Mouse (Mus musculus) kidney, postnatal 10 days (tissue): ENCODE data around the gene Hoxb3.

ENCODE experiments used
- DNase-seq: peaks from one replicate; pipeline ENCODE4 v3.0.0; 2021; ENCODE audit warnings: mixed read lengths

The Hoxb3 gene

DNA sequence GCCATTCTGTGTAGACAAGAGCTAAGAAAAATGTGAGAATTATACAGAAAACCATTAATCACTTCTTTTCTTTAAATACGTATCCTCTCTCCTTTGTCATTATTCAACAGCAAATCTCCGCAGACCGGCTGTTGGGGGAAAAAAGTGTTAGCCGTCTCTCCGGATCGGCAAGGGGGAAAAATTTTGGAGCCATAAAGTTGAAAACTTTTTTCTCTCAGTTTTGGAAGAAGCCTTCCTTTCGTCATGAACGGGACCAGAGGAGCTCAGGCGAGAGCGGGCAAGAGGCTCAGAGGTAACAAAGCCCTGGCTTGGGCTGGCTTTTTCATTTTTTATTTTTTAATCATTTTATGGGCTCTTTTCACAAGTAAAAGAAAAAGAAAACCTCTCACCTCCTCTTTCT lies at the start of gene Hoxb3:
Gene Hoxb3 (plus strand): TSS at position 173 of the 400 bp plus-strand sequence.
- no peak for DNase-seq

GRCm38 (mm10) chr11:96274428-96274827 lies 48.7 kb upstream of the Hoxb3 start:
- peak; percentile 31 for DNase-seq

DNA sequence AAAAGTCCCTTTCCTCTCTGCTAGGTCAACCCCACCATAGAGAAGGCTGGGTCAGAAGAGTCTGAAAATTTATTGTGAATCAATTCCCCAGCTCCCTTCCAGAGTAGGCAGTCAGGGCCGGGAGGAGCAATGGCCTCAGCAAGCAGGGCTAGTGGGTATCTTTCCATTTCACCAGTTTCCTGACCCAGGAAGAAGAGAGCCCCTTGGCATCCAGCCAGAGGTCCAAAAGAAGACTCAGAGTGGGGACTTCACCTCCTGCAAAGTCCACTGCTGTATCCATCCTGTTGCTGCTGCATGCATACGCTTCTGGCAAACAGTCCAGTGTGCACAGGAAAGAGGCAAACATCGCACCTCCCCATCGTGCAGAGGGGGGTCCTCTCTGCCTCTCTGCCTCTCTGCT lies 47.2 kb upstream of the Hoxb3 start:
- DNase-seq: peak; percentile 78

GRCm38 (mm10) chr11:96277151-96278044 lies 45.7 kb upstream of the Hoxb3 start:
- DNase-seq: peak; percentile 60

GRCm38 (mm10) chr11:96278324-96278723 lies 44.8 kb upstream of the Hoxb3 start:
- DNase-seq: peak; percentile 38

GRCm38 (mm10) chr11:96278773-96279172 lies 44.4 kb upstream of the Hoxb3 start:
- peak; percentile 94 for DNase-seq

GRCm38 (mm10) chr11:96279421-96280233 lies 43.5 kb upstream of the Hoxb3 start:
- DNase-seq: peak; percentile 67

GRCm38 (mm10) chr11:96280399-96281378 lies 42.4 kb upstream of the Hoxb3 start:
- DNase-seq: peak; percentile 69

- peak; percentile 64 for DNase-seq
Measured at GRCm38 (mm10) chr11:96281396-96281795, 41.7 kb upstream of the Hoxb3 start.

DNA sequence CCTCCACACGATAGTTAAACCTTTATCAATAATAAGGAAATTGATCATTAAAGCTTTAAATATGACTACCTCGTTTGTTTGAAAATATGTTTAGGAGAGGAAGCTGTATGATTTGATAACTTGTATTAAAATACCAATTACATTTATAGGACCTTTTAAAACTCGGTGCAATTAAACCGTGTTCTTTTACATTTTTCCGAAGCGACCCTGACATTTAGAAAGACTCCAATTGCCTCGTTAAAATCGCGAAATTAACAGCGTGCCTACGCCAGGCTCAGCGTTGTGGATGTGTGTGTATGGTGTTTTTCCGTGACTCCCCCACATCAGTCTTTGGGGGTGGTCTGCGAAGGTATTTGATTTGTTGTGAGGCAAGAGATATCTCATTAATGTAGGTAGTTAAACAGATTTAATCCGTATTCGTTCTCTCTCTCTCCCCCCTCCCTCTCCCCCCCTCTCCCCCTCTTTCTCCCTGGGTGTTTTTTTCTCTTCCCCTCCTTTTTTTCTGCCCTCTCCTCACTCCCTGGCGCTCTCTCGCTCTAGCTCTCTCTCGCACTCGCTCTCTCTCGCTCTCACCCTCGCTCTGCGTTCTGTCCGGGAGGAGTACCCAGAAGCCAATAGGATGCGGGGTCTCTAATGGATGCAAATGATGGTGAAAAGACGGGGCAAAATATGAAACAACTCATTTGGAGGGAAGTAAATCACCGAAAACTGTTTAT lies 41.1 kb upstream of the Hoxb3 start, which contains the start of gene Hoxb8:
Gene Hoxb8 (plus strand): TSS at position 51 of the 716 bp plus-strand sequence.
- peak; percentile 68 for DNase-seq

DNA sequence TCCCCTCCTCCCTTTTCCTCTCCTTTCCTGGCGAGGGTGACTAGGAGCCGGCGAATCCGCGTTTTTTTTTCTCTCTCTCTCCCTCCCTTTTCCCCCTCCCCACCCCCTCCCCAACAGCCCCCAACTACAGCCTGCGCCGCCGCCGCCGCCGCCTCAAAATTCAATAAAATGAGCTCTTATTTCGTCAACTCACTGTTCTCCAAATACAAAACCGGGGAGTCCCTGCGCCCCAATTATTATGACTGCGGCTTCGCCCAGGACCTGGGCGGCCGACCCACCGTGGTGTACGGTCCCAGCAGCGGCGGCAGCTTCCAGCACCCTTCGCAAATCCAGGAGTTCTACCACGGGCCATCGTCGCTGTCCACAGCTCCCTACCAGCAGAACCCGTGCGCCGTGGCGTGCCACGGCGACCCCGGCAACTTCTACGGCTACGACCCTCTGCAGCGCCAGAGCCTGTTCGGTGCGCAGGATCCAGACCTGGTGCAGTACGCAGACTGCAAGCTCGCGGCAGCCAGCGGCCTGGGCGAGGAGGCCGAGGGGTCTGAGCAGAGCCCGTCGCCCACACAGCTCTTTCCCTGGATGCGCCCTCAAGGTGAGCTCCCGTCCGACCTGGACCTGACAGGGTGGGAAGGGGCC lies 40.2 kb upstream of the Hoxb3 start:
- peak; percentile 75 for DNase-seq

- peak; percentile 85 for DNase-seq
Measured at GRCm38 (mm10) chr11:96284041-96284749, 38.9 kb upstream of the Hoxb3 start.

GRCm38 (mm10) chr11:96284774-96285734 lies 38.1 kb upstream of the Hoxb3 start:
- peak; percentile 90 for DNase-seq

DNA sequence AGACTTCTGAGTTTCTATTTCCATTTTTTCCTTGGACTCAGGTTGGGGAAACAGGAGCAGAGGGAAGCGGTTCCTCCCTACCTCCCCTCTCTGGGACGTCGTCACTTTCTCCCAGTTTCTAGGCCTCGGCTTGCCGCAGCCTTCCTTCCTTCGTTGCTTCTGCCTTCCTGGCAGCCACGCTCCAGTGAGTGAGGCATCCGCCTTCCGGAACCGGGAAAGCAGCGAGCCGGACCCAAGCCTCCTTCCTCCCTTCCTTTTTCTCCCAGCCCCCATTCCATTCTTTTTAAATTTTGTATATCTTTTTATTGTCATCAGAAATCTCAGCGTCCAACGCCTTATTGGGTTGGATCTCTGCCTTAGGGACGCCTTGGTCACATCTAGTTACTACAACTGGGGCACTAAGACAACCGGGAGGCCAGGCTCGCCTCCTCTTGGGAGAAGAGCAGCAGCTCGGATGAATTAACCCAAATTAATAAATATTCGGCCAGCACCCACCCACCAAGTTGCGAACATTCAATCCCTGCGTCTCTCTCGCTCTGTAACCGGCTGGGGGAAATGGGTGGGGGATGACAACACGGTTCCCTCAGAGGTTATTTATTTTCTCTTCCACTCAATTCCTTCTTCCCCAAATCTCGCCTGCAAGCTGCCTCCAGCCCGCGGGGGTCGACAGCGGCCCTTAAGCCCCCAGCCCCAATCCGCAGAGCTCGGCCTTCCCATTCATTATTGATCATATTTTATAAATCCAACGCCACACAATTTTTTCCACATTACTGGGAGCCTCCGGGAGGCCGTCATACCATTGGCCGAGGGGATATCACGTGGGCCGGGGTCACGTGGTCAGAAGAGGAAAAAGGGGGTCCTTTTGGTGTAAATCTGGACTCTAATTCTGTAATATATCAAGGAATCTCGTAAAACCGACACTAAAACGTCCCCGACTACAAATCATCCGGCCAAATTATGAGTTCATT lies 37.1 kb upstream of the Hoxb3 start, which contains the start of gene Hoxb7:
Gene Hoxb7 (plus strand): TSS at position 853 of the 968 bp plus-strand sequence.
- peak; percentile 94 for DNase-seq

- DNase-seq: peak; percentile 80
Measured at GRCm38 (mm10) chr11:96286739-96287385, 36.3 kb upstream of the Hoxb3 start.

DNA sequence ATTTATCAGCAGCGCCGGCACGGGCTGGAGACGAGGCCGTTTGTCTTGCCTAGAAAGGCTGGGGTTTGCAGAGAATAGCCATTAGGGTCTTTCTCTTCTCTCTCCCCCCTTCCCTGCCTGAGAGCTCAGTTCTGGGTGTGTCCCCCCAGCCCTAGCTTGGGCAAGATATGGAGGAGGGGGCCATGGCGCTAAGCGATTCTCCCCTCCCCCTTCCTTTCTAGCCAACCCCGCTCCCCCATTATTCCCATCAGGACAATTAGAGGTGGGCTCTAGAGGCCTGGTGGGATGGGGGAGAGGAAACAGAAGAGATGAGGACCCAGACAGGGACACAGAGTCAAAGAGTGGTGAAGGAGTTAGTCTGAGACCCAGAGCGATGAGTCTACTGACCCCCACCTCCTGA lies 35.7 kb upstream of the Hoxb3 start:
- DNase-seq: no peak
